Mouse (Mus musculus) stomach, postnatal 0 days (tissue): ENCODE measurements around the gene Xylt1. TPM values are rescaled to one million over a fixed set of nuclear protein-coding genes. Genes with fewer than 3 reads are reported as not detected.

Experiments used
- ATAC-seq: fragments of 200-750 bp; cut with Nextera tagmentation; 2 replicates; pipeline ENCODE4 v1.8.0; 2017; ENCODE audit not compliant: low FRiP score, low TSS enrichment
- DNase-seq: peaks from one replicate; pipeline ENCODE4 v3.0.0-alpha.2; 2016; ENCODE audit warnings: low spot score
- H3K27ac ChIP-seq: fragments of 300-500 bp; sonication (generic); replicated peaks from 2 replicates; pipeline ENCODE4 v1.5.1; 2014; ENCODE audit warnings: mild to moderate bottlenecking, control low read depth
- H3K27me3 ChIP-seq: fragments of 300-500 bp; sonication (generic); 2 replicates; pipeline ENCODE4 v1.6.1; 2014; ENCODE audit warnings: low read length; ENCODE audit not compliant: control insufficient read depth, insufficient read depth
- H3K36me3 ChIP-seq: fragments of 300-500 bp; sonication (generic); 2 replicates; pipeline ENCODE4 v1.6.1; 2014; ENCODE audit warnings: low read length, mixed read lengths; ENCODE audit not compliant: control insufficient read depth, insufficient read depth
- H3K4me1 ChIP-seq: fragments of 300-500 bp; sonication (generic); replicated peaks from 2 replicates; pipeline ENCODE4 v1.6.1; 2014; ENCODE audit warnings: antibody characterized with exemption; ENCODE audit not compliant: control insufficient read depth, insufficient read depth
- H3K4me2 ChIP-seq: fragments of 300-500 bp; sonication (generic); replicated peaks from 2 replicates; pipeline ENCODE4 v1.6.1; 2014; ENCODE audit warnings: low read depth, mild to moderate bottlenecking, control low read depth, moderate library complexity
- H3K4me3 ChIP-seq: fragments of 300-500 bp; sonication (generic); 2 replicates; pipeline ENCODE4 v1.5.1; 2014; ENCODE audit warnings: low read depth, low read length, control low read depth
- H3K9ac ChIP-seq: fragments of 300-500 bp; sonication (generic); 2 replicates; pipeline ENCODE4 v1.6.1; 2014; ENCODE audit warnings: mild to moderate bottlenecking, low read length, control low read depth, mixed read lengths
- H3K9me3 ChIP-seq: fragments of 300-500 bp; sonication (generic); 2 replicates; pipeline ENCODE4 v1.6.1; 2016; ENCODE audit warnings: low read length; ENCODE audit not compliant: control insufficient read depth
- CTCF ChIP-seq: IDR thresholded peaks from 2 replicates; pipeline ENCODE4 v1.5.1; 2016; ENCODE audit warnings: antibody characterized with exemption, low read depth, mild to moderate bottlenecking, moderate library complexity
- EP300 ChIP-seq: optimal IDR thresholded peaks from 2 replicates; pipeline ENCODE3; 2016; ENCODE audit warnings: antibody characterized with exemption
- WGBS: fragments of 180-500 bp; shearing (Covaris S2); extraction: QIAGEN DNeasy Blood & Tissue Kit; methylation state at CpG from one replicate; pipeline ENCODE4 v1.1.7; 2014; 5-methylcytosine and 5-hydroxymethylcytosine counted together
- polyA plus RNA-seq: library from polyadenylated mRNA; unstranded; fragments of >200 nt; fragmentation: Nextera tagmentation; extraction: Ambion mirVana; gene quantifications from 2 replicates; pipeline ENCODE4 v1.2.1, GENCODE M21; 2015

The Xylt1 gene
- 0.36 TPM in 2 replicates for polyA plus RNA-seq

GRCm38 (mm10) chr7:117380418-117381187, at the start of gene Xylt1:
TSS of gene Xylt1 (plus strand) at chr7:117380979.
- Histone ChIP-seq H3K4me3 (peak within 1 kb of the TSS; percentile 75), H3K27me3 (no peaks in the 10 kb centered on the region), H3K4me2 (peak within 1 kb of the TSS; percentile 95), H3K36me3 (no peaks in the 10 kb centered on the region), H3K4me1 (no peaks in the 10 kb centered on the region), H3K9me3 (no peaks in the 10 kb centered on the region), H3K9ac (peak within 1 kb of the TSS; percentile 69), H3K27ac (peak within 1 kb of the TSS; percentile 56)
- no peak for TF ChIP-seq CTCF
- no peak for TF ChIP-seq EP300
- 1% methylated on average over 39 of the region's 69 CpGs for WGBS
- DNase-seq (peak; percentile 76), ATAC-seq (peak; percentile 75)

- ATAC-seq: no peak
- 67% methylated on average over 5 of the region's 5 CpGs for WGBS
These were observed 46.8 kb upstream of the Xylt1 start for GRCm38 (mm10) chr7:117333936-117334335.

GRCm38 (mm10) chr7:117356316-117356715, 24.5 kb upstream of the Xylt1 start:
- ATAC-seq: no peak
- no peak overlapping the region for H3K27ac ChIP-seq
- no peaks in the 10 kb centered on the region for H3K9me3 ChIP-seq
- 89% methylated on average over 2 of the region's 2 CpGs for WGBS
- no peak overlapping the region for H3K9ac ChIP-seq
- H3K4me1 ChIP-seq: no peaks in the 10 kb centered on the region
- no peak for TF ChIP-seq EP300
- no peak for TF ChIP-seq CTCF
- DNase-seq: no peak
- no peaks in the 10 kb centered on the region for H3K27me3 ChIP-seq
- no peak overlapping the region for H3K4me2 ChIP-seq
- H3K4me3 ChIP-seq: no peak overlapping the region
- no peaks in the 10 kb centered on the region for H3K36me3 ChIP-seq

More at GRCm38 (mm10) chr7:117333936-117334335, 46.8 kb upstream of the Xylt1 start:
- H3K36me3 ChIP-seq: no peaks in the 10 kb centered on the region
- no peaks in the 10 kb centered on the region for H3K9me3 ChIP-seq
- H3K9ac ChIP-seq: no peak overlapping the region
- H3K4me1 ChIP-seq: no peaks in the 10 kb centered on the region
- no peak overlapping the region for H3K4me3 ChIP-seq
- no peak overlapping the region for H3K27ac ChIP-seq
- no peaks in the 10 kb centered on the region for H3K27me3 ChIP-seq
- H3K4me2 ChIP-seq: no peak overlapping the region
- DNase-seq: no peak
- no peak for TF ChIP-seq CTCF

GRCm38 (mm10) chr7:117357425-117358194, 23.2 kb upstream of the Xylt1 start:
- Histone ChIP-seq H3K4me2 (no peak overlapping the region), H3K36me3 (no peaks in the 10 kb centered on the region), H3K27me3 (no peaks in the 10 kb centered on the region), H3K9ac (no peak overlapping the region), H3K4me1 (no peaks in the 10 kb centered on the region), H3K27ac (no peak overlapping the region), H3K4me3 (no peak overlapping the region), H3K9me3 (no peaks in the 10 kb centered on the region)
- ATAC-seq (no peak), DNase-seq (no peak)
- no peak for TF ChIP-seq CTCF
- no peak for TF ChIP-seq EP300
- 55% methylated on average over 6 of the region's 6 CpGs for WGBS

GRCm38 (mm10) chr7:117361281-117361680, 19.5 kb upstream of the Xylt1 start:
- no peak for ATAC-seq

GRCm38 (mm10) chr7:117362493-117362892, 18.3 kb upstream of the Xylt1 start:
- H3K9me3 ChIP-seq: no peaks in the 10 kb centered on the region
- H3K4me1 ChIP-seq: no peaks in the 10 kb centered on the region
- no peak overlapping the region for H3K4me2 ChIP-seq
- H3K27me3 ChIP-seq: no peaks in the 10 kb centered on the region
- H3K4me3 ChIP-seq: no peak overlapping the region
- H3K36me3 ChIP-seq: no peaks in the 10 kb centered on the region
- ATAC-seq (no peak), DNase-seq (no peak)
- no peak overlapping the region for H3K9ac ChIP-seq
- H3K27ac ChIP-seq: no peak overlapping the region
- no peak for TF ChIP-seq EP300
- peak; percentile 42; the same call in 1 of the 2 replicates for TF ChIP-seq CTCF
- WGBS: 83% methylated on average over 4 of the region's 4 CpGs

More at GRCm38 (mm10) chr7:117361281-117361680, 19.5 kb upstream of the Xylt1 start:
- H3K9me3 ChIP-seq: no peaks in the 10 kb centered on the region
- WGBS: 85% methylated on average over 2 of the region's 2 CpGs
- H3K27me3 ChIP-seq: no peaks in the 10 kb centered on the region
- H3K27ac ChIP-seq: no peak overlapping the region
- H3K4me1 ChIP-seq: no peaks in the 10 kb centered on the region
- DNase-seq: no peak
- no peak overlapping the region for H3K4me2 ChIP-seq
- TF ChIP-seq EP300 (no peak), CTCF (no peak)
- no peak overlapping the region for H3K9ac ChIP-seq
- H3K4me3 ChIP-seq: no peak overlapping the region
- no peaks in the 10 kb centered on the region for H3K36me3 ChIP-seq
